Mouse (Mus musculus): ENCODE measurements around the gene Mrpl41. TPM values are rescaled to one million over a fixed set of nuclear protein-coding genes. Genes with fewer than 3 reads are reported as not detected.

Mrpl41 gene
- polyA plus RNA-seq (2015; fragmentation: Nextera tagmentation; extraction: Ambion mirVana): 62.6 and 69.8 TPM in 2 replicates

DNA sequence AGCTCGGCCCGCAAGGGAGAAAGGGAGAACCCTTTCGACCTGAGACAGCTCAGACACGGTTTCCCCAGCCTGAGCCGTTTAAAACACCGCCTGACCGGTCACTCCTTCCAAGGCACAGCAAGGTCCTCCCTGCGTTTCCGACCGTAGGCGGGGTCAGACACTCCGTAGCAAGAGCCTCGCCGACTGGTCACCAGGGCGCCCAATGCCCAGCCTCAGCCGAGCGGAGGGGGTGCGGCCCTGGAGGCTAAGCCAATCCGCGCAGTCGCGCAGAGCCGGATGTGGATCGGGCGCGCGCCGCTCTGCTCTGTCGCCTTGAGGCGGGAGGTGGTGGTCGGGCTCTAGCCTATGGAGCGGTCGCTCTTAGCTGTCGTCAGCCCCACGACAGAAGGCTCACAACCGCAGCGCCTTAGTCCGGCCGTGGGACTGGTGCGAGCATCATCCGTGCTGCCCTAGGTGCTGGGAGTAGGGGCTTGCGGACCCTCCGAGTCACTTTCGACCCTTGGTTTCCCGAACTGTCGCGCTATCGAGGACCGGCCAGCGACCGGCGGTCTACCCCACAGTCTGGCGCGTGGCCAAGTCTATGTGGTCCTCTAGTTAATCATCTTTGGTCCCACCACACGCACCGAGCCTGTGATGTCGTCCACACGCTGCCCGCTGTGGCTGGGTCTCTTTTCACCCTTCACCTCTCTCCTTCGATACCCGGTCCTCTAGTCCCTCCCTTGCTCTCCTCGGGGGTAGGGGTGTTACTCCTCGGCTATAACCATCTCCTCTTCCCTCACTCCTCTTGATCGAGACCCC lies at the start of gene Mrpl41:
Gene Mrpl41 (minus strand): TSS at position 193 of the 798 bp plus-strand sequence.
- 0% methylated on average over 64 of the region's 64 CpGs for WGBS (ENCODE audit: insufficient replicate concordance)

GRCm38 (mm10) chr2:25022678-25023077 lies 47.8 kb upstream of the Mrpl41 start:
- H3K4me2 ChIP-seq: no peak overlapping the region
- H3K27me3 ChIP-seq: no peaks in the 10 kb centered on the region
- no peak for ATAC-seq (ENCODE audit: insufficient read depth)
- H3K9me3 ChIP-seq (replicated peaks): no peaks in the 10 kb centered on the region
- no peak overlapping the region for H3K4me3 ChIP-seq (replicated peaks)
- no peak overlapping the region for H3K9ac ChIP-seq
- H3K27ac ChIP-seq (replicated peaks): no peak overlapping the region
- peaks cover 4% of the 10 kb centered on the region; the same call in 1 of the 2 replicates for H3K4me1 ChIP-seq (replicated peaks)
- peaks cover 58% of the 10 kb centered on the region for H3K36me3 ChIP-seq (replicated peaks)
- WGBS (ENCODE audit: insufficient replicate concordance): 68% methylated on average over 1 of the region's 1 CpGs

More for the DNA sequence above, at the start of gene Mrpl41:
- Histone ChIP-seq H3K27ac (replicated peaks) (peak within 1 kb of the TSS; percentile 95), H3K4me2 (peak within 1 kb of the TSS; percentile 98), H3K27me3 (no peaks in the 10 kb centered on the region), H3K36me3 (replicated peaks) (peaks cover 32% of the 10 kb centered on the region), H3K4me3 (replicated peaks) (peak within 1 kb of the TSS; percentile 76), H3K9me3 (replicated peaks) (no peaks in the 10 kb centered on the region), H3K4me1 (replicated peaks) (peaks cover 49% of the 10 kb centered on the region), H3K9ac (peak within 1 kb of the TSS; percentile 77)
- ATAC-seq (ENCODE audit: insufficient read depth): peak; percentile 94

DNA sequence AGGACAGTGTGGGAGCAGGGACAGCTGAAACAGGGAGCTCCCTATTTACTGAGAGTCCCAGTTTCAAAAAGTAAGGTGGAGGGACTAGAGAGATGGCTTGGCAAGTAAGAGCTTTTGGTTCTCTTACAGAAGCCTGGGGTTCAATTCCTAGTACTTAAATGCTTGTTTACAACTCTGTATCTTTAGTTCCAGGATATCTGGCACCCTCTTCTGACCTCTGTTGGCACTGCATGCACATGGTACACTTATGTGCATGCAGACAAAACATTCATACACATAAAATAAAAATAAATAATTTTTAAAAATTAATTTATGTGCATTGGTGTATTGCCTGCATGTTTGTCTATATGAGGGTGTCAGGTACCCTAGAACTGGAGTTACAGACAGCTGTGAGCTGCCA lies 33.4 kb upstream of the Mrpl41 start:
- ATAC-seq (ENCODE audit: insufficient read depth): no peak
- no peaks in the 10 kb centered on the region for H3K9me3 ChIP-seq (replicated peaks)
- H3K27ac ChIP-seq (replicated peaks): no peak overlapping the region
- peaks cover 31% of the 10 kb centered on the region for H3K36me3 ChIP-seq (replicated peaks)
- H3K4me2 ChIP-seq: no peak overlapping the region
- no peak overlapping the region for H3K4me3 ChIP-seq (replicated peaks)
- no peaks in the 10 kb centered on the region for H3K4me1 ChIP-seq (replicated peaks)
- no peak overlapping the region for H3K9ac ChIP-seq
- no peaks in the 10 kb centered on the region for H3K27me3 ChIP-seq

- no peaks in the 10 kb centered on the region for H3K27me3 ChIP-seq
- H3K36me3 ChIP-seq (replicated peaks): peaks cover 39% of the 10 kb centered on the region
- H3K9me3 ChIP-seq (replicated peaks): no peaks in the 10 kb centered on the region
- WGBS (ENCODE audit: insufficient replicate concordance): 77% methylated on average over 1 of the region's 1 CpGs
- no peak overlapping the region for H3K4me3 ChIP-seq (replicated peaks)
- H3K27ac ChIP-seq (replicated peaks): no peak overlapping the region
- H3K4me2 ChIP-seq: no peak overlapping the region
- H3K9ac ChIP-seq: no peak overlapping the region
- ATAC-seq (ENCODE audit: insufficient read depth): no peak
- H3K4me1 ChIP-seq (replicated peaks): no peaks in the 10 kb centered on the region
Observed at GRCm38 (mm10) chr2:25006767-25007166, 31.9 kb upstream of the Mrpl41 start.

DNA sequence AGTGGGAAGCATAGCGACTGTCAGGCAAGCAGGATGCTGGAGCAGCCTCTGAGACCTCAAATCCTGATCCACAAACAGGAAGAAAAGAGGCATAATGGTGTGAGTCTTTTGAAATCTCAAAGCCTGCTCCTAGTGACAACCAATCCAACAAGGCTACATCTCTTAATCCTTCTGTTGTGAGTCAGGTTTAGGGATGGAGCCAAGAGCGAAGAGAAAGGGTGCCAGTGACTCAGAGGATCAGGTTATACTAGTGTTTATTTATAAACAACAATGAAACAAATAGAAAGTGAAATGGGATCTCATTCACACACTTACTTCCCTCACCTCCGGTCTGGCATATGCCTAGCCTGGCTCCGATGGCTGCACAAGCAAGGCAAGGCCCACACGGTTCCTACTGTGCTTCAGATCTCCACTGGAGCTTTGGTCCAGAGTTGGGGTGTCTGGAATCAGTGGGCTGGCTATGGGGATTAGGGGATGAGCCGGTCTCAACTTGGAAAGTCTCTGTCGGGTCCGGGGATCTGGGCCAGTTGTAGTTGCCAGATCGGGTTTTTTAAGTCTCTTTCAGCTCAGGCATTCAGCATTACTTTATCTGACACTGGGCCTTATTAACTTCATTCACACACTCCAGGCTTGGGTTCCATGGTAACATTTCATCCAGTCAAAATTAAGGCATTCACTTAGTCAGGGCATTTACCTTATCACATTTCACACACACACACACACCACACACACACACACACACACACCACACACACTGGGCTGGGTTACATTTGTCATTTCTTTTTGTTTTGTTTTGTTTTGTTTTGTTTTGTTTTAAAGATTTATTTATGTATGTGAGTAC lies 29.3 kb upstream of the Mrpl41 start:
- H3K36me3 ChIP-seq (replicated peaks): peaks cover 42% of the 10 kb centered on the region
- no peaks in the 10 kb centered on the region for H3K4me1 ChIP-seq (replicated peaks)
- no peaks in the 10 kb centered on the region for H3K9me3 ChIP-seq (replicated peaks)
- H3K27ac ChIP-seq (replicated peaks): no peak overlapping the region
- no peak overlapping the region for H3K4me2 ChIP-seq
- no peak overlapping the region for H3K4me3 ChIP-seq (replicated peaks)
- no peaks in the 10 kb centered on the region for H3K27me3 ChIP-seq
- WGBS (ENCODE audit: insufficient replicate concordance): 82% methylated on average over 9 of the region's 9 CpGs
- no peak overlapping the region for H3K9ac ChIP-seq
- ATAC-seq (ENCODE audit: insufficient read depth): no peak

DNA sequence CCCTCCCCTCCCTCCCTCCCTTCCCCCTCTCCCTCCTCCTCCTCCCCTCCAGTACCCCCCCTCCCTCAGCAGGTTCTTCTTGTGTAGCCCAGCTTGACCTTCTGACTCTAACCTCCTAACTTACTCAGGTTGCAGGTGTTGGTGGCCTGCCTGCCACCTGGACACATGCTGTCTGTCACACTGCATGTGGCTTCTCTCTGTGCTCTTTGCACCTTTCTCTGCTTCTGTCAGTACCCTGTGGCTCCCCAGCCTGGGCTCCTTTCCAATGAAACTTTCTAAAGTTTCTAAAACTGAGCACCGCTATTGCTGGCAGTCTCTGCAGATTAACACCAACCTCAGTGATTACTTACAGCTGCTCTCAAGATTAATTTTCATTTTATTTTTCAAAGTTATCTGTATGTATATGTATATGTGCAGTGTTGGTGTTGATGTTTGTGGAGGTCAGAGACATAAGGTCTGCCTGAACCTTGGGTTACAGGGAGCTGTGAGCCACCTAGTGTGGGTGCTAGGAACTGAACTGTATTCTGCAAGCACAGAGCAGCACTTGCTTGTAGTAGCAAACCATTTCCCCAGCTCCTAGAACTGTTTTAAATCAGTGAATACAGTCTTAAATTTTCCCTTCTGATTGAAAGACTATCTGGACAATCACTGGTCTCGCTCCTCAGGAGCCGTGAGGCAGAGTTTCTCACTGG lies 25.8 kb upstream of the Mrpl41 start:
- Histone ChIP-seq H3K9ac (no peak overlapping the region), H3K9me3 (replicated peaks) (no peaks in the 10 kb centered on the region), H3K4me1 (replicated peaks) (no peaks in the 10 kb centered on the region), H3K4me3 (replicated peaks) (no peak overlapping the region), H3K27me3 (no peaks in the 10 kb centered on the region), H3K4me2 (no peak overlapping the region), H3K36me3 (replicated peaks) (peaks cover 67% of the 10 kb centered on the region), H3K27ac (replicated peaks) (no peak overlapping the region)
- 81% methylated on average over 3 of the region's 3 CpGs for WGBS (ENCODE audit: insufficient replicate concordance)
- no peak for ATAC-seq (ENCODE audit: insufficient read depth)

DNA sequence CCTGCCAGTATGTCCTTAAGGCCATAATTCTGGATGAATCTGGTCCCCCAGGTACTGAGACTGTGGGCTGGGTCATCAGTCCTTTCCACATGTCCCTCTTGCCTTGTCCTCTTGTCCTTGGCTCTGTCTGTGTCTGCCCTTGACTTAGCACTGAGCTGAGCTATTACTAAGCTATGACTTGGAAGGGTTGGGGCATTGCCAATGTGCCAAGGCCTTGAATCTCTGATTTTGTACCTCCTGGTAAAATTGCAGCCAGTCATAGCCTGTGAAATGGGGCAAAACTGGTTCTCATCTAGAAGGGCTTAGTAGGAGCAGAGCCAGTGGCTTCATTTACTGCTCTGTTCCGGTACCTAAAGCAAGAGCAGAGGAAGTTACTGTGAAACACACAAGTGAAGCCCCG lies 21.6 kb upstream of the Mrpl41 start:
- Histone ChIP-seq H3K4me2 (no peak overlapping the region), H3K4me1 (replicated peaks) (no peaks in the 10 kb centered on the region), H3K9me3 (replicated peaks) (no peaks in the 10 kb centered on the region), H3K36me3 (replicated peaks) (peaks cover 45% of the 10 kb centered on the region), H3K27ac (replicated peaks) (no peak overlapping the region), H3K4me3 (replicated peaks) (no peak overlapping the region), H3K9ac (no peak overlapping the region), H3K27me3 (no peaks in the 10 kb centered on the region)
- 90% methylated on average over 2 of the region's 2 CpGs for WGBS (ENCODE audit: insufficient replicate concordance)
- ATAC-seq (ENCODE audit: insufficient read depth): no peak

- no peak for ATAC-seq (ENCODE audit: insufficient read depth)
- Histone ChIP-seq H3K9me3 (replicated peaks) (no peaks in the 10 kb centered on the region), H3K27me3 (no peaks in the 10 kb centered on the region), H3K36me3 (replicated peaks) (peaks cover 52% of the 10 kb centered on the region), H3K4me1 (replicated peaks) (no peaks in the 10 kb centered on the region), H3K27ac (replicated peaks) (no peak overlapping the region), H3K4me2 (no peak overlapping the region), H3K9ac (no peak overlapping the region), H3K4me3 (replicated peaks) (no peak overlapping the region)
- WGBS (ENCODE audit: insufficient replicate concordance): 88% methylated on average over 6 of the region's 6 CpGs
Observed at GRCm38 (mm10) chr2:24995332-24995731, 20.4 kb upstream of the Mrpl41 start.

DNA sequence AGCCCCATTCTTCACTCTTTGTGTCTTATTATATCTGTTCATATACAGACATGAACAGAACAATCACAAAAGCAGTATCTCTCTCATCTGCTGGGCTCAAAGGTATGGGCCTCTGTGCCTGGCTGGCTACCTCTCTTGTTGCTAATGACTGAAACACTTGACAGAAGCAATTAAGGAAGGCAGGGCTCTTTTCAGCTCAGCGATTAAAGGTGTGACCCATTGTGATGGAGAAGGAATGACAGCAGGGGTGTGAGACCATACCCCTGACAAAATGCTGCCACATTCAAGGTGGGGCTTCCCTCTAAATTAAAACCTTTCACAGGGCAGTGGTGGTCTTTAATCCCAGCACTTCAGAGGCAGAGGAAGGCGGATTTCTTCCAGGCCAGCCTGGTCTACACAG lies 12.9 kb upstream of the Mrpl41 start:
- no peak for ATAC-seq (ENCODE audit: insufficient read depth)
- Histone ChIP-seq H3K36me3 (replicated peaks) (peaks cover 74% of the 10 kb centered on the region), H3K4me3 (replicated peaks) (no peak overlapping the region), H3K9me3 (replicated peaks) (no peaks in the 10 kb centered on the region), H3K4me1 (replicated peaks) (no peaks in the 10 kb centered on the region), H3K27me3 (no peaks in the 10 kb centered on the region), H3K4me2 (no peak overlapping the region), H3K27ac (replicated peaks) (no peak overlapping the region), H3K9ac (no peak overlapping the region)
- WGBS (ENCODE audit: insufficient replicate concordance): 61% methylated on average over 2 of the region's 2 CpGs

- Histone ChIP-seq H3K4me3 (replicated peaks) (peak overlapping the region; percentile 76), H3K27me3 (no peaks in the 10 kb centered on the region), H3K27ac (replicated peaks) (peak overlapping the region; percentile 95), H3K9ac (peak overlapping the region; percentile 59), H3K4me1 (replicated peaks) (peaks cover 49% of the 10 kb centered on the region), H3K4me2 (peak overlapping the region; percentile 98), H3K9me3 (replicated peaks) (no peaks in the 10 kb centered on the region), H3K36me3 (replicated peaks) (peaks cover 33% of the 10 kb centered on the region)
- WGBS (ENCODE audit: insufficient replicate concordance): 22% methylated on average over 5 of the region's 5 CpGs
- ATAC-seq (ENCODE audit: insufficient read depth): peak; percentile 60
Observed at GRCm38 (mm10) chr2:24976960-24977359, 2.1 kb upstream of the Mrpl41 start.

All from liver, embryonic 15.5 days (tissue).